Mouse (Mus musculus) heart, embryonic 10.5 days (tissue): ENCODE results near the gene Sh2d6. TPM values are rescaled to one million over a fixed set of nuclear protein-coding genes. Genes with fewer than 3 reads are reported as not detected.

Experiments
- DNase-seq: peaks from one replicate; pipeline ENCODE4 v3.0.0-alpha.2; 2017; ENCODE audit warnings: low spot score
- H3K27ac ChIP-seq: fragments of 300-500 bp; sonication (generic); 2 replicates; pipeline ENCODE4 v1.5.1; 2016; ENCODE audit warnings: mild to moderate bottlenecking
- H3K27me3 ChIP-seq: fragments of 300-500 bp; sonication (generic); 2 replicates; pipeline ENCODE4 v1.6.1; 2016; ENCODE audit warnings: mild to moderate bottlenecking; ENCODE audit not compliant: poor library complexity, insufficient read depth, severe bottlenecking
- H3K36me3 ChIP-seq: fragments of 300-500 bp; sonication (generic); 2 replicates; pipeline ENCODE4 v1.6.1; 2016; ENCODE audit warnings: mild to moderate bottlenecking, moderate library complexity
- H3K4me1 ChIP-seq: fragments of 300-500 bp; sonication (generic); 2 replicates; pipeline ENCODE4 v1.6.1; 2016; ENCODE audit warnings: mild to moderate bottlenecking
- H3K4me3 ChIP-seq: fragments of 300-500 bp; sonication (generic); 2 replicates; pipeline ENCODE4 v1.5.1; 2016; ENCODE audit warnings: mild to moderate bottlenecking, moderate library complexity
- H3K9me3 ChIP-seq: fragments of 300-500 bp; sonication (generic); 2 replicates; pipeline ENCODE4 v1.6.1; 2016; ENCODE audit warnings: mild to moderate bottlenecking, moderate library complexity
- WGBS: fragments of 180-500 bp; shearing (Covaris S2); methylation state at CpG from one replicate; pipeline ENCODE4 v1.1.7; 2016; 5-methylcytosine and 5-hydroxymethylcytosine counted together
- polyA plus RNA-seq: library from polyadenylated mRNA; unstranded; fragments of >200 nt; fragmentation: Nextera tagmentation; extraction: Ambion mirVana; gene quantifications from 2 replicates; pipeline ENCODE4 v1.2.1, GENCODE M21; 2016

The Sh2d6 gene
- polyA plus RNA-seq: 0.15 TPM in 1 of 2 replicates, not detected in the other

GRCm38 (mm10) chr6:72521607-72522006, at the start of gene Sh2d6:
TSS of gene Sh2d6 (minus strand) at chr6:72521707.
- H3K4me1 ChIP-seq: peaks cover 20% of the 10 kb centered on the region
- H3K36me3 ChIP-seq: no peaks in the 10 kb centered on the region
- no peaks in the 10 kb centered on the region for H3K9me3 ChIP-seq
- no peak for DNase-seq
- H3K27ac ChIP-seq: peak within 1 kb of the TSS; percentile 74; the same call in 1 of the 2 replicates
- H3K4me3 ChIP-seq: no peak within 1 kb of the TSS
- WGBS: 84% methylated on average over 5 of the region's 5 CpGs
- no peaks in the 10 kb centered on the region for H3K27me3 ChIP-seq

- H3K4me1 ChIP-seq: peaks cover 5% of the 10 kb centered on the region
- H3K4me3 ChIP-seq: no peak overlapping the region
- peaks cover 9% of the 10 kb centered on the region; the same call in 1 of the 2 replicates for H3K36me3 ChIP-seq
- H3K9me3 ChIP-seq: no peaks in the 10 kb centered on the region
- 87% methylated on average over 10 of the region's 10 CpGs for WGBS
- no peak for DNase-seq
- H3K27ac ChIP-seq: no peak overlapping the region
- no peaks in the 10 kb centered on the region for H3K27me3 ChIP-seq
These were observed 49.3 kb upstream of the Sh2d6 start for GRCm38 (mm10) chr6:72570644-72571397.

GRCm38 (mm10) chr6:72568736-72569135, 47.2 kb upstream of the Sh2d6 start:
- Histone ChIP-seq H3K27me3 (no peaks in the 10 kb centered on the region), H3K9me3 (no peaks in the 10 kb centered on the region), H3K4me3 (no peak overlapping the region), H3K27ac (no peak overlapping the region), H3K36me3 (peaks cover 7% of the 10 kb centered on the region; the same call in 1 of the 2 replicates), H3K4me1 (peaks cover 13% of the 10 kb centered on the region)
- DNase-seq: no peak
- 84% methylated on average over 10 of the region's 10 CpGs for WGBS

- no peak for DNase-seq
- Histone ChIP-seq H3K4me3 (no peak overlapping the region), H3K27me3 (no peaks in the 10 kb centered on the region), H3K4me1 (peaks cover 24% of the 10 kb centered on the region), H3K9me3 (no peaks in the 10 kb centered on the region), H3K36me3 (peaks cover 7% of the 10 kb centered on the region; the same call in 1 of the 2 replicates), H3K27ac (no peak overlapping the region)
- WGBS: 82% methylated on average over 5 of the region's 5 CpGs
These were observed 46.0 kb upstream of the Sh2d6 start for GRCm38 (mm10) chr6:72567508-72567907.

GRCm38 (mm10) chr6:72566044-72566443, 44.5 kb upstream of the Sh2d6 start:
- 0 out of 2 replicates have a peak overlapping the region, but pooled peaks have one; percentile 4 for H3K27ac ChIP-seq
- WGBS: 5% methylated on average over 4 of the region's 4 CpGs
- no peaks in the 10 kb centered on the region for H3K9me3 ChIP-seq
- peak; percentile 94 for DNase-seq
- H3K27me3 ChIP-seq: no peaks in the 10 kb centered on the region
- peaks cover 7% of the 10 kb centered on the region; the same call in 1 of the 2 replicates for H3K36me3 ChIP-seq
- peaks cover 25% of the 10 kb centered on the region for H3K4me1 ChIP-seq
- peak overlapping the region; percentile 3; the same call in 1 of the 2 replicates for H3K4me3 ChIP-seq

GRCm38 (mm10) chr6:72565506-72565905, 44.0 kb upstream of the Sh2d6 start:
- H3K4me1 ChIP-seq: peaks cover 25% of the 10 kb centered on the region
- 71% methylated on average over 7 of the region's 7 CpGs for WGBS
- no peaks in the 10 kb centered on the region for H3K27me3 ChIP-seq
- no peaks in the 10 kb centered on the region for H3K9me3 ChIP-seq
- peak overlapping the region; percentile 3; the same call in 1 of the 2 replicates for H3K4me3 ChIP-seq
- 0 out of 2 replicates have a peak overlapping the region, but pooled peaks have one; percentile 4 for H3K27ac ChIP-seq
- no peak for DNase-seq
- H3K36me3 ChIP-seq: peaks cover 7% of the 10 kb centered on the region; the same call in 1 of the 2 replicates

- H3K4me3 ChIP-seq: no peak overlapping the region
- H3K27me3 ChIP-seq: no peaks in the 10 kb centered on the region
- peaks cover under 1% of the 10 kb centered on the region; the same call in 1 of the 2 replicates for H3K36me3 ChIP-seq
- no peak for DNase-seq
- peaks cover 25% of the 10 kb centered on the region for H3K4me1 ChIP-seq
- H3K27ac ChIP-seq: peak overlapping the region; percentile 43
- H3K9me3 ChIP-seq: no peaks in the 10 kb centered on the region
- WGBS: 75% methylated on average over 5 of the region's 5 CpGs
These were observed 41.4 kb upstream of the Sh2d6 start for GRCm38 (mm10) chr6:72562894-72563293.

GRCm38 (mm10) chr6:72562486-72562885, 41.0 kb upstream of the Sh2d6 start:
- H3K27ac ChIP-seq: peak overlapping the region; percentile 43; the same call in 1 of the 2 replicates
- no peaks in the 10 kb centered on the region for H3K9me3 ChIP-seq
- H3K4me1 ChIP-seq: peaks cover 25% of the 10 kb centered on the region
- H3K4me3 ChIP-seq: no peak overlapping the region
- no peak for DNase-seq
- no peaks in the 10 kb centered on the region for H3K36me3 ChIP-seq
- H3K27me3 ChIP-seq: no peaks in the 10 kb centered on the region
- WGBS: 52% methylated on average over 6 of the region's 6 CpGs

- DNase-seq: no peak
- H3K4me3 ChIP-seq: no peak overlapping the region
- H3K4me1 ChIP-seq: peaks cover 20% of the 10 kb centered on the region
- H3K9me3 ChIP-seq: no peaks in the 10 kb centered on the region
- 79% methylated on average over 8 of the region's 8 CpGs for WGBS
- no peaks in the 10 kb centered on the region for H3K36me3 ChIP-seq
- H3K27ac ChIP-seq: no peak overlapping the region
- H3K27me3 ChIP-seq: no peaks in the 10 kb centered on the region
These were observed 39.3 kb upstream of the Sh2d6 start for GRCm38 (mm10) chr6:72560801-72561200.

GRCm38 (mm10) chr6:72553079-72553412, 31.5 kb upstream of the Sh2d6 start:
- peak overlapping the region; percentile 57 for H3K4me3 ChIP-seq
- H3K9me3 ChIP-seq: no peaks in the 10 kb centered on the region
- 20% methylated on average over 8 of the region's 8 CpGs for WGBS
- peaks cover 33% of the 10 kb centered on the region for H3K4me1 ChIP-seq
- H3K27me3 ChIP-seq: no peaks in the 10 kb centered on the region
- no peaks in the 10 kb centered on the region for H3K36me3 ChIP-seq
- no peak for DNase-seq
- peak overlapping the region; percentile 90 for H3K27ac ChIP-seq

- Histone ChIP-seq H3K36me3 (no peaks in the 10 kb centered on the region), H3K4me3 (peak overlapping the region; percentile 57), H3K4me1 (peaks cover 33% of the 10 kb centered on the region), H3K9me3 (no peaks in the 10 kb centered on the region), H3K27ac (peak overlapping the region; percentile 90), H3K27me3 (no peaks in the 10 kb centered on the region)
- 17% methylated on average over 27 of the region's 27 CpGs for WGBS
- DNase-seq: peak; percentile 88
These were observed 30.9 kb upstream of the Sh2d6 start for GRCm38 (mm10) chr6:72552171-72553078.

- Histone ChIP-seq H3K9me3 (no peaks in the 10 kb centered on the region), H3K27me3 (no peaks in the 10 kb centered on the region), H3K4me3 (no peak overlapping the region), H3K36me3 (no peaks in the 10 kb centered on the region), H3K27ac (0 out of 2 replicates have a peak overlapping the region, but pooled peaks have one; percentile 90), H3K4me1 (peaks cover 33% of the 10 kb centered on the region)
- 82% methylated on average over 10 of the region's 10 CpGs for WGBS
- DNase-seq: no peak
These were observed 29.1 kb upstream of the Sh2d6 start for GRCm38 (mm10) chr6:72550503-72551100.
